Mouse (Mus musculus) gastrocnemius, adult 8-10 months (tissue): ENCODE data around the gene Otof. TPM values are rescaled to one million over a fixed set of nuclear protein-coding genes. Genes with fewer than 3 reads are reported as not detected.

Experiments
- DNase-seq, 2 experiments: peaks; one replicate each; pipeline ENCODE4 v3.0.0; 2022; ENCODE audit warnings: low spot score in 2 of 2
- total RNA-seq, 4 experiments: library from RNA; stranded (reverse); gene quantifications; 2 replicates each; pipeline ENCODE4 v1.2.4; 2022

The Otof gene
- total RNA-seq, 4 experiments from 2014 or later, result 0.02 to 0.05 (median 0.04) TPM; not detected in 1

DNA sequence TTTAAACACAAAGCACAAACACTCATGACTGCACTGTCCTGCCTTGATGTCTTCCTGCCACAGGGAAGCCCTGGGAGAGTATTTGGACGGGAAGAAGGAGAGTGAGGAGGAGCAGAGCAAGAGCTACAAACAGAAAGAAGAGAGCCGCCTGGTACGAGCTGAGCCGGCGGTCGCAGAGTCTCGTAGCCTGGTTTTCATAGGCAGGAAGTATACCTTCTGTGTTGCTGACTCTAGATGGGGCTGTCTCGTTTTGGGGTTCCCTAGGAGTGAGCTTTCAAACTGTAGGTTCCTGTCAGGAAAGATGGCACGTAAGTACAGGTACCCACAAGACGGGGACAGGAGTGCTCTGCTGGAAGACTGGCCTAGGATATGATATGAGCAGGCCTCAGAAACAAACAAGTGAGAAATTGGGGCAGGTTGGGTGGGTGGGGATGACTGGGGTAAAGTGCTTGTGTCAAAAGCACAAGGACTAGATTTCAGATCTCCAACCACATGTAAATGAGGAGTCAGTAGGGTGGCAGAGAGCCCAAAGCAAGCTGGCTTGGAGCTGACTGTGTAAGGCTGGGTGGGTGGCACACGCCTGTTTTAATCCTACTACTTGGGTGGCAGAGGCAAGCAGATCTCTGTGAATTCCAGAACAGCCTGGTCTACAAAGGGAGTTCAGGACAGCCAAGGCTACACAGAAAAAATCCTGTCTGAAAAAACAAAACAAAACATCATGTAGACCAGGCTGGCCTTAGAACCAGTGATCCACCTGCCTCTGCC, 119.9 kb downstream of the Otof start:
- no peak for DNase-seq

- DNase-seq, result no peak
These were observed 120.9 kb downstream of the Otof start for GRCm38 (mm10) chr5:30340815-30341214.

Other genes with a start within 250 kb of the Otof start
- gene Selenoi, start 229.4 kb downstream of the Otof start, total RNA-seq, result 10 to 100 TPM in 1 of 4 experiments, 1 to 10 TPM in 3; 7.4 to 10.8 (median 8.6) TPM
- not detected for gene Drc1, start 180.5 kb downstream of the Otof start, total RNA-seq
- gene 1700001C02Rik, start 4.1 kb upstream of the Otof start, total RNA-seq, result not detected
- not detected for gene Cib4, start 83.9 kb upstream of the Otof start, total RNA-seq
- gene Kcnk3, start 126.2 kb upstream of the Otof start, total RNA-seq, result 1 to 10 TPM in 1 of 4 experiments, under 1 TPM in 3; 0.17 to 1.2 (median 0.39) TPM
- 10 to 100 TPM; 10.2 to 14.4 (median 12.4) TPM for gene Slc35f6, start 186.0 kb upstream of the Otof start, total RNA-seq
- 1 to 10 TPM; 1.5 to 2.2 (median 1.6) TPM for gene Cenpa, start 204.8 kb upstream of the Otof start, total RNA-seq
- gene Dpysl5, start 249.6 kb upstream of the Otof start, total RNA-seq, result 1 to 10 TPM in 3 of 4 experiments, under 1 TPM in 1; 0.97 to 1.6 (median 1.4) TPM